Mouse (Mus musculus) forebrain, embryonic 12.5 days (tissue): ENCODE results near the gene Rpl32. TPM values are rescaled to one million over a fixed set of nuclear protein-coding genes. Genes with fewer than 3 reads are reported as not detected.

Experiments
- ATAC-seq: fragments of 200-750 bp; cut with Nextera tagmentation; 2 replicates; pipeline ENCODE4 v1.8.0; 2017; ENCODE audit warnings: moderate TSS enrichment; ENCODE audit not compliant: low FRiP score
- H3K27ac ChIP-seq: fragments of 300-500 bp; sonication (generic); 2 replicates; pipeline ENCODE4 v1.5.1; 2016; ENCODE audit warnings: mild to moderate bottlenecking
- H3K27me3 ChIP-seq: fragments of 300-500 bp; sonication (generic); 2 replicates; pipeline ENCODE4 v1.6.1; 2016; ENCODE audit warnings: mild to moderate bottlenecking
- H3K36me3 ChIP-seq: fragments of 300-500 bp; sonication (generic); replicated peaks from 2 replicates; pipeline ENCODE4 v1.6.1; 2016; ENCODE audit warnings: mild to moderate bottlenecking
- H3K4me1 ChIP-seq: fragments of 300-500 bp; sonication (generic); 2 replicates; pipeline ENCODE4 v1.6.1; 2016
- H3K4me2 ChIP-seq: fragments of 300-500 bp; sonication (generic); 2 replicates; pipeline ENCODE4 v1.6.1; 2016; ENCODE audit warnings: mild to moderate bottlenecking, moderate library complexity
- H3K4me3 ChIP-seq: fragments of 300-500 bp; sonication (generic); replicated peaks from 2 replicates; pipeline ENCODE4 v1.5.1; 2016; ENCODE audit warnings: mild to moderate bottlenecking
- H3K9ac ChIP-seq: fragments of 300-500 bp; sonication (generic); 2 replicates; pipeline ENCODE4 v1.6.1; 2016; ENCODE audit warnings: mild to moderate bottlenecking
- H3K9me3 ChIP-seq: fragments of 300-500 bp; sonication (generic); 2 replicates; pipeline ENCODE4 v1.6.1; 2016
- WGBS: fragments of 180-500 bp; shearing (Covaris S2); methylation state at CpG from one replicate; pipeline ENCODE4 v1.1.7; 2016; 5-methylcytosine and 5-hydroxymethylcytosine counted together
- microRNA-seq: library from miRNA; unstranded; fragments of <30 nt; microRNA quantifications from one replicate; pipeline ENCODE4, GENCODE M21; 2017
- polyA plus RNA-seq: library from polyadenylated mRNA; unstranded; fragments of >200 nt; fragmentation: Nextera tagmentation; extraction: Ambion mirVana; gene quantifications from 2 replicates; pipeline ENCODE4 v1.2.1, GENCODE M21; 2016

The Rpl32 gene
- polyA plus RNA-seq, 1 experiment from 2014 or later: 1,828 TPM

DNA sequence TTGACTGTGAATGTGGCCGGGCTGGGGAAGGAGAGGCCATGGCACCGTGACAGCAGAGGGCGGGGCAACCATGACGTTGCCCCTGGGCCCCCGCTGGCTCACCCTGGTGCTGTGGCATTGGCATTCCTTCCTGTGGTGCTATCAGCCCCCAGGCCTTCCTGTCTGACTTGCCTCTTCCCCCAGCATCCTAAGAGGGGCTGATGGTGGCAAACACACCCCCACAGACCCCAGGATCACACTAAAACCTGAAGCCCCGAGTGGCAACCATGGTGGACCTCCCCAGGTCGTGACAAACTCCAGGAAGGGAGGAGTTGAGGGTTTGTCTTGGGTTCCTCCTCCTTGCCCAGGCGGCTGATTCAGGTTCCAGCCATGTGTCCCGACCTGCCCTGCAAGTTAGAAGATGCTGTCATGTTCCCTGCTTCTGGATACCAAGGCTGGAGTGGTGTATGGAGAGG lies 49.5 kb downstream of the Rpl32 start:
- no peak for ATAC-seq
- H3K4me2 ChIP-seq: no peak overlapping the region
- no peaks in the 10 kb centered on the region for H3K9me3 ChIP-seq
- H3K27ac ChIP-seq: no peak overlapping the region
- no peak overlapping the region for H3K9ac ChIP-seq
- no peaks in the 10 kb centered on the region for H3K27me3 ChIP-seq
- H3K4me3 ChIP-seq: no peak overlapping the region
- WGBS: 79% methylated on average over 9 of the region's 9 CpGs
- peaks cover 23% of the 10 kb centered on the region for H3K4me1 ChIP-seq
- no peaks in the 10 kb centered on the region for H3K36me3 ChIP-seq

DNA sequence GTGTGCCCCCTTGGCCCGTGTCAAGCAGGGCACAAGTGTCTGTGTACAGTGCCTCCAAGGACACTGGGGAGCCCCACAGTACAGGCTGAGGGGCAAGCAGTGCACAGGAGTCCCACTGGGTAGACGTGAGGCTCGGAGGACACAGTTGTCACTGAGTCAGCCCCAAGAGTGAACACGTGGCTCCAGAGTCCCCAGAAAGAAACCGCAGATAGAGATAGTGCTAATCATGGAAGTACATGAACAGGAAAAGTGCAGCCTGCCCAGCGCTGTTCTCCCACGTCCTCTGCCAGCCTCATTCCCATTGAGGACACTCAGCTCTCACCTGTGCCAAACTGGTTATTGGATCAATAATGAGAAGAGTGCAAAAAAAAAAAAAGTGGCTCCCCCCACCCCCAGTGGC lies 53.0 kb downstream of the Rpl32 start:
- Histone ChIP-seq H3K36me3 (no peaks in the 10 kb centered on the region), H3K27ac (no peak overlapping the region), H3K27me3 (no peaks in the 10 kb centered on the region), H3K4me1 (no peaks in the 10 kb centered on the region), H3K9ac (no peak overlapping the region), H3K4me3 (no peak overlapping the region), H3K9me3 (no peaks in the 10 kb centered on the region), H3K4me2 (no peak overlapping the region)
- WGBS: 82% methylated on average over 7 of the region's 7 CpGs
- ATAC-seq: no peak

Small RNA genes within 50 kb of the gene (microRNA-seq; reads per million reads assigned to microRNA genes)
- not detected for gene Mir7660

Other genes with a start within 250 kb of the Rpl32 start
- gene Mkrn2os, start 216.2 kb downstream of the Rpl32 start, polyA plus RNA-seq: 0.28 and 0.32 TPM in 2 replicates
- 26.5 and 28.2 TPM in 2 replicates for gene Mkrn2, start 206.8 kb downstream of the Rpl32 start, polyA plus RNA-seq
- gene Raf1, start 132.1 kb downstream of the Rpl32 start, polyA plus RNA-seq: 155 and 156 TPM in 2 replicates
- gene Tmem40, start 46.3 kb downstream of the Rpl32 start, polyA plus RNA-seq: 0.87 and 1.1 TPM in 2 replicates
- gene Cand2, start 34.2 kb downstream of the Rpl32 start, polyA plus RNA-seq: 40.8 and 43.1 TPM in 2 replicates
- gene Efcab12, start 29.7 kb upstream of the Rpl32 start, polyA plus RNA-seq: 1.7 and 2.3 TPM in 2 replicates
- 28.7 TPM in 2 replicates for gene Mbd4, start 44.6 kb upstream of the Rpl32 start, polyA plus RNA-seq
- gene Ift122, start 44.7 kb upstream of the Rpl32 start, polyA plus RNA-seq: 29.9 and 30.5 TPM in 2 replicates
- 0.43 TPM in 1 of 2 replicates, not detected in the other for gene Rho, start 123.0 kb upstream of the Rpl32 start, polyA plus RNA-seq
- gene H1foo, start 136.2 kb upstream of the Rpl32 start, polyA plus RNA-seq: not detected in 2 replicates
- 18.8 and 19.2 TPM in 2 replicates for gene Plxnd1, start 186.3 kb upstream of the Rpl32 start, polyA plus RNA-seq